Mouse (Mus musculus) induced T-regulatory cell, adult 2 months (primary cell): Measurements from ENCODE around the gene Tmem106c.

ENCODE experiments used
- DNase-seq: peaks from one replicate; pipeline ENCODE4 v3.0.0-alpha.2; 2012; ENCODE audit warnings: low read depth

Tmem106c gene

GRCm38 (mm10) chr15:97952889-97953189, 11.2 kb upstream of the Tmem106c start:
- no peak for DNase-seq

DNA sequence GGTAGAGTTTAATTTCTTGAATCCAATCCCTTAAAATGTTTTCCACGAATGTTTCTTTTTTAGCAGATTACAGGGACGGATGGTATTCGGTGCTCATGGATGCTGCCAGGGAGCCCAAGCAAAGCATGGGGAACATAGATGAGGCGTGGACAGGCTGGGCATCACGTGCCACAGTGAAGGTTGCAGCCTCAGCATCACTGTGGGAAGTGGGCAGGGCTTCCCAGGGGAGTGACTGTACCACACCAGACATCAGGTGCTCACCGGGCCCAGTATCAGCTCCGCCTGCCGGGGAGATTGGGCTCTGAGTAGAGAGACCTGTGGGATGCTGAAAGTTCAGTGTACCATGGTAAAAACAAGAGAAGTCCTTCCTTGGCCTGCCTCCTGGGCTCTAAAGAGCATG, 9.3 kb upstream of the Tmem106c start:
- DNase-seq, result no peak

- DNase-seq, result no peak
Measured at GRCm38 (mm10) chr15:97955286-97955685, 8.7 kb upstream of the Tmem106c start.

DNA sequence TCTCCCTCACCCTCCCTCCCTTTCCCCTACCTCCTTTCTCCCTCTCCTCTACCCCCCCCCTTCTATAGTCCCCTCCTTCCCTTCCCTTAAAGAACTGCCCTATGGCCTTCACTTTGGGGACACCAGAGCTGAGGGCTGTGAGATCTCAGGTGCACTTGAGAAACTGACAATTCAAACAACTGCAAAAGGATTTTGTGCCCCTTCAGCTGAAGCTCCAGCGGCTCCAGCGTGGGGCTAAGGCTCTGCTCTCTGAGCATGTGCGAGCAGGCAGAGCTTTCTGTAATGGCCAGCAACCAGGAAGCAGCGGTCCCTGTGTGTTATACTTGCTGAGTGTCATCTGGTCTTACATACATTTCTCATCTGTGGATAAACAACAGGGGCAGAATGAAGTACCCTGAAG, 8.3 kb upstream of the Tmem106c start:
- no peak for DNase-seq

DNA sequence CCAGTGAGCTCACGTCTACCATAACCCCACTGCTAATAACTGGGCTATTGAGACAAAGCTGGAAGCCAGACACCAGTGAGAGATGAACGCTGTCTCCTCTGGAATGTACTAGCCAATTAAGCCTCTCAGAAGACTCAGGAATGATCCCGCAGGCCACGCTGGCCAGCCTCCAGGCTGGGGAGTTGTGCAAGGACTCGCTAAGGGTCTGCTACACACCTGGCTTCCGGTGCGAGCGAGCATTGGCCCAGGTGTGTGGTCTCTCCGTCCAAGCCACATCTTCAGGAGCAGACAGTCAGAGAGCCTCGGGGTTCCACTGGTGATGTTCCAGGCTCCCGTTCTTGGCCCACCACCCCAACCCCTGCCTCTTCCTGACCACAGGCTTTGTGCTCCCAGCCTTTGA, 7.6 kb upstream of the Tmem106c start:
- no peak for DNase-seq

DNA sequence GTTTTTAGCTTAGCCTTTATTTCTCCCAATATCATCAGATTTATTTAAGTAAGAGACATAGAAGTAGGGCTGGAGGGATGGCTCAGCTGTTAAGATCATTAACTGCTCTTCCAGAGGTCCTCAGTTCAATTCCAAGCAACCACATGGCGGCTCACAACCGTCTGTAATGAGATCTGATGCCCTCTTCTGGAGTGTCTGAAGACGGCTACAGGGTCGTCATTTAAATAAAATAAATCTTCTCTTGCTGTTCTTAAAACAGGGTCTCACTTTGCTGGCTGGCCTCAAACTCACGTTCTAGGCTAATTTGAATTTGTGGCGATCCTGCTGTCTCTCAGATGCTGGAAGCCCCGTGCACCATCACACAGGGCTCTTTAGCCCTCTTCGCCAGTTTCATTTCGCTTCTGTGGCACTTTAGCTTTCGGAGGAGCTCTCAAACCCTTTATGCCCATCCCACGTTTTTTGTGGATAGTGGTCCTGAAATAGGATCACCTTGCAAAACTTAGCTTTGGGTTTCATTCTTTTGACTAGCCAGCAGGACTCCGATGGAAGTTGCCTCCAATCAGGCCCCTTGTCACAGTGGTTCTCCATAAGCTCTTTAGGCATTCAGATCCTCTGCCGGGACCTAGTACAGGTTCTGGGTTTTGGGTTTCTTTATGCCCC, 541 bp upstream of the Tmem106c start:
- DNase-seq, result no peak

DNA sequence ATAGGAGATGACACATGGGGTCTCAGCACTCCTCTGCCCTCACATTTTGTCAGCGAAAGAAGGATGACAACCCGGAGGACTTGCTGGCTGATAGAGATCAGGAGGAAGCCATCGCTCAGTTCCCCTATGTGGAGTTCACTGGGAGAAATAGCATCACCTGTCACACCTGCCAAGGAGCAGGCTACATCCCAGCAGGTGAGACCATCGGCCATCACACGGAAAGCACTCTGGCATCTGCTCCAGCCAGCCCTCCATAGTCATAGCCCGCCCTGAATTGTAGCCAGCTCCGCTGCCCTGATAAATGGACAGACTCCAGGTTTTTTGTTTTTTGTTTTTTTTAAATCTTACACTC, 812 bp downstream of the Tmem106c start:
- DNase-seq, result no peak

GRCm38 (mm10) chr15:97965311-97966045, 1.5 kb downstream of the Tmem106c start:
- DNase-seq, result no peak

GRCm38 (mm10) chr15:97970299-97970698, 6.3 kb downstream of the Tmem106c start:
- peak; percentile 58 for DNase-seq

DNA sequence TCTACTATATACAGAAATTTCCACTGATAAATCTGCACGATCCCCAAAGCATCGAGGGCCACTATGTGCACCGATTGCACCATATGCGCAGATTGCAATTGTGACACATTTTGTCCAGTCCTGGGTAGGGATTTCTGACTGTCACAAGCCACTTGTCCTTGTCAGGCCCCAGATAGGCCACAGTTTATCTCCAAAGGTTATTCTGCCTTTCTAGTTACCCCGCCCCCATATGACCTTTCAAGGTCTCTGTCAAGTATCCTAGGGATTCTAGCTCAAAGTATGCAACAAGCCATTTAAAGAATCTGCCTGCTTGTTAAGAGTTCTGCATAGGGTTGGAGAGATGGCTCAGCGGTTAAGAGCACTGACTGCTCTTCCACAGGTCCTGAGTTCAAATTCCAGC, 8.6 kb downstream of the Tmem106c start:
- DNase-seq, result no peak

DNA sequence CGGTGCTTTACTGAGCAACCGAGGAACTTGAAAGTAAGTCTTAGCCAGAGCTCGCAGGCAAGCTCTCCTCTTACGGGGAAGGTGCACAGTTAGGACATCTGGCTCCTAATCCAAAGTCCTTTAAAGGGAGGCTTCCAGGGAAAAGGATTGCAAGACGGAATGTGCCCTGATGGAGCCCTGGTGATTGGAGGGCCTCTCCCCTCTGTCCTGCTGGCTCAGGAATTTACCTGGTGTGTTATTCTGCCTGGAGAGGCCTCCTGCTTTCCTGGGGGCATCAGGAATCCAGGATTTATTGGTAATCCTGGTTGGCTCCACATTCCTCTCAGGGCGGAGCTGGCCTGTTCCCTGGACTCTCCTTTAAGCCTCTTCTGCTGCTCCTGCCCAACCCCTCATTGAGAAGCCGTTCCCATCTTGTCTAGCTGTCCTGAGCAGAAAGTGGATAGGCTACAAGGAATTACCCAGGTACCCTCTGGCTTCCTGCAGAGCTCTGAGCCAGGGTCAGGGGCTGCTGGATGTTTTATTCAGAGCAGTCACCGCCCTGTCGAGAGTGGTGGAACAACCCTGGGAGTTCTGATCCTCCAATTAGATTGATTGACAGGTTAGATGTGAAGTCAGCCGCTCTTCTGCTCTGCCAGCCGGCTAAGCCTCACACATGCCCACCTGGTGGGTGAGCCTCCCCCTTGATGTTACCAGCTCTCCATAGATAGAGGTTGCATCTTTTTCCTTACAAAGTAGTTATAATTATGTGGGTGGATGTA, 9.4 kb downstream of the Tmem106c start:
- no peak for DNase-seq

DNA sequence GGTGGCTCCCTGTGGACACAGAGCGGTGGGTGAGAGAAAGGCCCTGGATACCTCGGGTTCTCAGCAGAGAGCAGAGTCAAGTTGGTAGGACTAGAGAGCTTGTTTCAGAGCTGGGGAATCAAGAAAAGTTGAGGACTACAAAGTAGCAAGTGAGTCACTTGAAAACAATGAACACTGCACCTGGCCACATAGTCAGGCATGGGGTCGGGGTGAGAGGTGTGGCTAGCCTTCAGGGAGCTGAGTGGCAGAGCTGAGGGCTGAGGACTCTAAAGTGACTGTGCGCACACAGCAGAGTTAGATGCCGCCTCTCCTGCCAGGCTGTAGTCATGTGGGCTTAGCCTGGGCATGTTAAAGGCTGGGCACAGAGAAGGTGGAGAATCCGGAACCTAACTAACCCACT, 17.6 kb downstream of the Tmem106c start:
- no peak for DNase-seq

- DNase-seq, result no peak
Measured at GRCm38 (mm10) chr15:97989544-97989943, 25.5 kb downstream of the Tmem106c start.

DNA sequence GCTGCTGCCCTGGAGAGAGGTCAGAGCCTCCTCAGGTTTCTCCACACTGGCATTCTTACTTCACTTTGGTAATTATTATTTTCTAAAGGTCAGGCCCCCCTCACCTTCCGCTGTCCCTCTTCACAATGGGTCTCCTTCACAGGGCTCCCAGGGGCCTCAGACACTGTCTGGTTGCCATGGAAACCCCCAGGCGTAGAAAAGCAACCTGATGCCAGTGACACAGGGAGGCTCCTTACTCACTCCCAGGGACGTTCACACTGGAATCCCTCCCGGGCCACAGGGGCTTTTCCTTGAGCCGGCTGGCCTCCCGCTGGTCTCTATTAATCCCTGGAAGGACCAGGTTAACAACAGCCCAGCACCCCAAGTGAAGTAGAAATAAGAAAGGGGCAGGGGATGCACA, 26.1 kb downstream of the Tmem106c start:
- DNase-seq, result no peak

DNA sequence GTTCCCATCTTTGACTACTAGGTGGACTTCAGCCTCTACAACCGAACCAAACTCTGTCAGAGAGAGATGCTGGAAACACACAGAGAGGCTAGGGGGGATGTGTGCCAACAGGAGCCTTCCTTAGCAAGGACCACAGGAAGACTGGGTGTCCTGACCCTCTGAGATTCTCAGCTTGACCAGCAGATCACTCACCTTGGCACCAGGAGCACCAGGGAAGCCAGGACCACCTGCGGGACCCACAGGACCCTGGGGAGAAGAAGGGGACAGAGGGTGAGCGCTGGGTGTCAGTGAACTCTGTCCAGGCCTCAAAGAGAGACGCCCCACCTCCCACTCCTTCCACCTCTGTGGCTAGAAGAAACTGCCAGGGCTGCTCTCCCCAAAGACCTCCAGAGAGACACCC, 26.7 kb downstream of the Tmem106c start:
- DNase-seq, result no peak

DNA sequence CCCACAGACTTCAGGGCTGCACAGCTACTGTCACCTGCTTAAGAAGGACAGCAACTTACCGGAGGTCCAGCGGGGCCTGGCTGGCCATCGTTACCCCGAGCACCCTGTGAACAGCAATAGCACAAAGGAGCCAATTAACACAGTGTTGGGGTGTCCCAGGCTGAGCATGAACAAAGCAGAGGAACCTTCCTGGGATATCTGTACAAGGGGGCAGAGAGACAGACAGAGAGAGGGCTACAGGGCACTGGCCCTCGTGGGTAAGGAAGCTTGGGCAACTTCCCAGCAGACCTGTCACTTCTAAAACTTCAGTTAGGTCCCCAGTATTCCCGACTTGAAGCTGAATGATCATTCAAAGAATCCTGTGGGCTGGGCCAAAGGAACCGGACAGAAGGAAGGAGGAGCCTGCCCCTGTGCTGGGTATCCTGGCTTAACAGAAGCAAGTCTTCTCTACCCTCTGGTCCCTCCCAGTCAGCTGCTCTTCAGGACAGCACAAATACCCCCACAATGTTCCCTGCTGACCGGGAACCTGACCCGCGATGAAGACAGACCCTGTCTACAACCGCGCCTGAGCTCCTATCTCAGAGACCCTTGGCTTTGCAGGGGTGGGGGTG, 27.4 kb downstream of the Tmem106c start:
- no peak for DNase-seq

DNA sequence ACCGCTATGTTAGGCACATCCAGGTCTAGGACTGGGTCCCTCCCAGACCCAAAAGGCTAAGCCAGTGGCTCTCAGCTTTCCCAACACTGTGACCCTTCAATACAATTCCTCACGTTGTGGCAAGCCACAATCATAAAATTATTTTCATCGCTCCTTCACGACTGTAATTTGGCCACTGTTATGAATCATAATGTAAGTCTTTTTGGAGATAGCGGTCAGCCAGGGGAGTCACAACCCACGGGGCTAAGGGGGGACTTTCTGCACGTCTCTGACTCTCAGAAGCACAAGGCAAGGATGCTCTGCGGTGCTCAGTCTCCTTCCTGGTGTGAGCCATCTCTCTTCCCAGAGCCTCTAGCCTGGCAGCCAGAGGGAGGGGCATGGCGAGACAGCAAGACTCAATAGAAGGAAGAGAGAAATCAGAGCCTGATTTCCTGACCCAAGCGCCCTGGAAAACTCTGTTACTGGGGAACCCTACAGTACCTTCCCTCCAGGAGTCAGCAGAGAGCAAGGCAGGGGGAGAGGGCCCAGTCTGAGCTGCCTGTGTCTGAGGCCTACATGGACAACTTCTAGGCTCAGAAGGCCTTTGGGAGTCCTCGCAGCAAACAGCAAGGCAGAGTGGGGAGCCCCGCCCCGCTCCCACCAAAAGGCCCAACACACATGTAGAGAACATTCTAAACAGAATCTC, 28.2 kb downstream of the Tmem106c start:
- no peak for DNase-seq

DNA sequence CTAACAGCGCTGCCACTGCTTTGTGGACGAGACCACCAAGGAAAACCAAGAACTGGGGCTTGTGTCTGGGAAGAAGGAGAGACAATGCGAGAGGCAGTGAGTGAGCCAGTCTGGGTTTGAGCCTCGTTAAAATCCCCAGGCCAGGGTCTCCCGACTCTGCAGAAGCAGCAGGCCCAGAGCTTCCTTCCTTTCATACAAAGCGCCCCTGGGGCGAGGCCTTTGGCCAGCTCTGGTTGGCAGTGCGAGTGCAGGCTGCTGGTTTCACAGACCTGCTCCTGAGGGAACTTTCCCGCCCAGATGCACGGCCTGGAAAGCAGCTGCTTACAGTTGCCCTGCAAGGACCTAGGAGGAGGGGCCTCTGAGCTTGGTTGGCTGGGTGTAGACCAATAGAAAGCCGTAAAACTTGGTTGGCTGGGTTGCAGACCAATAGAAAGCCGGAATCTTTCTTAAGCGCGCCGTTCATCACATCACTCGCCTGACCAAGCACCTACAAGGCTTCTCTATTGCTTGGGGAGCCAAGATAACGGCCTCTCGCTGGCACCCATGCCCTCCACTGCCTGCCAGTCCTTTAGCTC, 28.8 kb downstream of the Tmem106c start:
- peak; percentile 78 for DNase-seq

DNA sequence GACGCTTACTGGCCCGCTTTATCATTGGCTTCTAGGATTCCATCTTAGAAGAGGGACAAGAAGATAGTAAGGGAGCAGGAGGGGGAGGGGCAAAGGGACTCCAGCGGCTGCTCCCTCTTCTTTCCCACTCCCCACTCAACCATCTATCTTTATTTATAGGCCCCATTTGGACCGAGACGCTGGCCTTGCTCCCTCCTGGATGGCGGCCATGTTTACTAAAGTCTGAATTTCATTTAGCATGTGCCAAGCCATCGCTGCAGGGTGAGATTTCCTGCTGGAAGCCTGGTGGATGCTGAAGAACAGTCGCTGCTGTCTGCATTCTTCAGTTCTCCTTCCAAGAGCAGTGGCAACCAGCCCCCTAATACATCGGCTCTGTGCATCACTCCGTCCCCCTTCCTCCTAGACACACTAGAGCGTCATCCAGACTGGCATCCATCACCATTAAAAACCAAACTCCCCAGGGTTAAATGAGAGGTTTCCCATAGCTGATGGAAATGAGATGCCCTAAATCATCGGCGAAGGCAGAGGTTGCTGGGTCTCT, 32.8 kb downstream of the Tmem106c start:
- DNase-seq, result no peak

DNA sequence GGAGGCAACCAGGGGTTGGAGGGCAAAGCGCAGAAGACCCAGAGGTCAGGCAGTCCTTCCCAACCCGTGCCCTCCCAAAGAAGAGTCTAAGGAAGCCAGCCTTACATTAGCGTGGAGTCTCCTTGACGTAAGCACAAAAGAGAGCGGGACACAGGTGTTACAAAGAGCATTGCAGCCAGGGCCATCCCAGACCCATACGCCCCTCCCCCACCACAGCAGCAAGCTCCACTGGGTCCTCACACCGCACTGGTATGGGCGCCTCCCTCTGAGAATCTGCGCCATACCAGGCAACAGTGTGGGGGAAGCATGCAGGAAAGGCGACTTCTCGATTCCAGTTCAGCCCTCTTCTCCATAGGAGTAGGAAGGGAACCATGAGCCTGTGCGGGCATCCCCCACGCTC, 35.5 kb downstream of the Tmem106c start:
- no peak for DNase-seq

GRCm38 (mm10) chr15:97999991-98000390, 36.0 kb downstream of the Tmem106c start:
- no peak for DNase-seq
